Mouse (Mus musculus) thymus, adult 2 months (tissue): ENCODE measurements around the gene Spon1.

Experiments
- CTCF ChIP-seq: fragments of 200-500 bp; IDR thresholded peaks from 2 replicates; pipeline ENCODE4 v1.5.1; 2012; ENCODE audit warnings: mild to moderate bottlenecking, control low read depth, low read length, moderate library complexity, borderline replicate concordance; ENCODE audit not compliant: control insufficient read depth, poor library complexity, insufficient read depth; ENCODE audit errors: extremely low read depth
- POLR2A ChIP-seq: fragments of 200-500 bp; IDR thresholded peaks from 2 replicates; pipeline ENCODE4 v1.6.1; 2012; ENCODE audit warnings: mild to moderate bottlenecking, low read length, control low read depth, moderate library complexity; ENCODE audit not compliant: control insufficient read depth, poor library complexity, insufficient read depth; ENCODE audit errors: extremely low read depth

DNA sequence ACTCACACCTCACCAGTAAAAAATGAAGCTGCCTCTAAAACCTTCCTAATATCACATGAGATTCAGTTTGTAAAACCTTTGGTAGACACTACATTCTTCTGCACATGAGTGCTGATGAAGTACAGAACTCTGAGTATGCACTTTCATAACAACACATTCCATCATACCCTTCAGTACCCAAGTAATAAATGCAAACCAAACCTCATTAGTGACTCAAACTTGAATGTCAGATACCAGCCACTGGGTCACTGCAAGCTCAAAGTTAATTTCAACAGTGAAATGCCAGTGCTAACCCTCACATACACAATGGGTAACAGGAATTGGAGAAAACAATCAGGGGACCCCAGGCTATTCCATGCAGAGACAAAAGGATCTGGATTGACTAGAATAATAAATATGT lies 203.4 kb downstream of the Spon1 start:
- TF ChIP-seq CTCF (no peak), POLR2A (no peak)
